Mouse (Mus musculus): ENCODE measurements at regions not wholly inside any gene's neighbourhood (a gene's known extent, or its start where the extent isn't known, plus 50 kb on each side); places are given as distances from the start of the nearest gene placed in this dataset.

- no peak overlapping the region for H3K27ac ChIP-seq (replicated peaks)
- H3K27me3 ChIP-seq (ENCODE audit: low read depth, poor library complexity, severe bottlenecking), result no peaks in the 10 kb centered on the region
- no peaks in the 10 kb centered on the region for H3K9me3 ChIP-seq (replicated peaks)
- H3K36me3 ChIP-seq, result no peaks in the 10 kb centered on the region
- WGBS, result 78% methylated on average over 5 of the region's 5 CpGs
- no peak for DNase-seq (ENCODE audit: low spot score)
- H3K4me1 ChIP-seq, result no peaks in the 10 kb centered on the region
- no peak overlapping the region for H3K4me3 ChIP-seq
These were observed 181.8 kb upstream of the Gm10295 start for GRCm38 (mm10) chr7:71533109-71533508.

- H3K27ac ChIP-seq (replicated peaks), result no peak overlapping the region
- H3K4me3 ChIP-seq, result no peak overlapping the region
- no peaks in the 10 kb centered on the region for H3K9me3 ChIP-seq (replicated peaks)
- no peaks in the 10 kb centered on the region for H3K27me3 ChIP-seq (ENCODE audit: low read depth, poor library complexity, severe bottlenecking)
- H3K36me3 ChIP-seq, result no peaks in the 10 kb centered on the region
- H3K4me1 ChIP-seq, result no peaks in the 10 kb centered on the region
- 70% methylated on average over 6 of the region's 6 CpGs for WGBS
- no peak for DNase-seq (ENCODE audit: low spot score)
These were observed 180.2 kb upstream of the Gm10295 start for GRCm38 (mm10) chr7:71531496-71531895.

DNA sequence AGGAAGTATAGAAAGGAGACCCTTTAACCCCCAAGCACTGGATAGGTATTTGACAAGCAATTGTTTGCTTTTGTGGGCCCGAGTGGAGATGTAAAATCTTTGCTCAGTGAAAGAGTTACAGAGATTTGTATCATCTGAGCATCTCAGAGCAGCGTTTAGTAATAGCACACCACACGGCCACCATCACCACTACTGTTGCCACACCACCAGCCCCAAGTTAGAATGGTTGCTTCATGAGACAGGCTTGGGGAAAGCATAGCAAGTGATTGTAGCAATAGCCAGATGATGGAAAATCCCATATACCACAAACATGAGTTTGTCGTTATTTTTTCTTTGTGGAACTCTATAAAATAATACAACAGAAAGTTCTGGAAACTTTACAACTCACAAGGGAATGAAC lies 179.6 kb upstream of the Gm10295 start:
- WGBS, result 88% methylated on average over 4 of the region's 4 CpGs
- Histone ChIP-seq H3K9me3 (replicated peaks) (no peaks in the 10 kb centered on the region), H3K27me3 (ENCODE audit: low read depth, poor library complexity, severe bottlenecking) (no peaks in the 10 kb centered on the region), H3K36me3 (no peaks in the 10 kb centered on the region), H3K4me3 (no peak overlapping the region), H3K27ac (replicated peaks) (no peak overlapping the region), H3K4me1 (no peaks in the 10 kb centered on the region)
- no peak for DNase-seq (ENCODE audit: low spot score)

- no peak overlapping the region for H3K27ac ChIP-seq (replicated peaks)
- H3K9me3 ChIP-seq (replicated peaks), result no peaks in the 10 kb centered on the region
- no peaks in the 10 kb centered on the region for H3K4me1 ChIP-seq
- WGBS, result 71% methylated on average over 2 of the region's 2 CpGs
- H3K27me3 ChIP-seq (ENCODE audit: low read depth, poor library complexity, severe bottlenecking), result no peaks in the 10 kb centered on the region
- no peak for DNase-seq (ENCODE audit: low spot score)
- H3K4me3 ChIP-seq, result no peak overlapping the region
- no peaks in the 10 kb centered on the region for H3K36me3 ChIP-seq
These were observed 174.9 kb upstream of the Gm10295 start for GRCm38 (mm10) chr7:71526152-71526551.

GRCm38 (mm10) chr7:71524577-71525126 lies 173.4 kb upstream of the Gm10295 start:
- H3K36me3 ChIP-seq, result no peaks in the 10 kb centered on the region
- no peaks in the 10 kb centered on the region for H3K4me1 ChIP-seq
- no peaks in the 10 kb centered on the region for H3K9me3 ChIP-seq (replicated peaks)
- no peak overlapping the region for H3K4me3 ChIP-seq
- DNase-seq (ENCODE audit: low spot score), result no peak
- H3K27me3 ChIP-seq (ENCODE audit: low read depth, poor library complexity, severe bottlenecking), result no peaks in the 10 kb centered on the region
- no peak overlapping the region for H3K27ac ChIP-seq (replicated peaks)

DNA sequence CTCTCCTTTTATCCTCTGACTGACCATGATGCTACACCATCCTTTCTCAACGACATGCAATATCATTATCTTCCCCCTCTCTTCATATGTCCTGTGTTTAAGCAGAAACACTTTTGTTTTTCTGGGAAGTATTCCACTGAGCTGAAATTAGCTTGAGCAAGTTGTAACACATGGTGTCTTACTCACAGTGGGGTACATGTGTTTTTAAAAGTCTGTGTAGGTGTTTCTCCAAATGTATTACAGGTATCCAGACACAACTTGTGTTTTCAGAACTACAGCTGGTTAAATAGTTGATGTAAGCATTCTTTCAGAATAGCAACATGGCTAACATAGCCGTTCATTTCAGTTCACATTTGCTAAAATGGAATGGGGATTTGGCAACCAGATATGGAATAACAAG lies 172.8 kb upstream of the Gm10295 start:
- no peaks in the 10 kb centered on the region for H3K9me3 ChIP-seq (replicated peaks)
- 94% methylated on average over 2 of the region's 2 CpGs for WGBS
- DNase-seq (ENCODE audit: low spot score), result no peak
- no peak overlapping the region for H3K27ac ChIP-seq (replicated peaks)
- no peak overlapping the region for H3K4me3 ChIP-seq
- H3K4me1 ChIP-seq, result no peaks in the 10 kb centered on the region
- no peaks in the 10 kb centered on the region for H3K36me3 ChIP-seq
- H3K27me3 ChIP-seq (ENCODE audit: low read depth, poor library complexity, severe bottlenecking), result no peaks in the 10 kb centered on the region

DNA sequence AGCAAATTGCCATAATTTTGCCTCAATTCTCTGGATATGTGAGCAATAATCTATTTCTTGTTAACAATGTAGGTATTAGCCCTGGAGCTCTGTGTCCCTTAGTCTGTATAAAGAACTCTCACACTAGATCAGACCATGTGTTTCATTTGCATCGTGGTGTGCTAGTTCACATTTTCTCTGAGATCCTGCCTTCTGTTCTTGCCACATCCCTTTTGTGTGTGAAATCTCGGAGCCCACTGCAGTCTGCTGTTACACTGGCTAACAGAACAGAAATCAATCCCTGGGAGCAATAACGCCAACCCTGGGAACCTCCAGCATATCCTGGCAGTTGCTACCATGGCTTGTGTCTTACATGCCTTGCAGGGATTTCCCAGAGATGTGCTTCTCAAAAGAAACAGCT lies 156.1 kb upstream of the Gm10295 start:
- 86% methylated on average over 3 of the region's 3 CpGs for WGBS
- no peak for DNase-seq (ENCODE audit: low spot score)

DNA sequence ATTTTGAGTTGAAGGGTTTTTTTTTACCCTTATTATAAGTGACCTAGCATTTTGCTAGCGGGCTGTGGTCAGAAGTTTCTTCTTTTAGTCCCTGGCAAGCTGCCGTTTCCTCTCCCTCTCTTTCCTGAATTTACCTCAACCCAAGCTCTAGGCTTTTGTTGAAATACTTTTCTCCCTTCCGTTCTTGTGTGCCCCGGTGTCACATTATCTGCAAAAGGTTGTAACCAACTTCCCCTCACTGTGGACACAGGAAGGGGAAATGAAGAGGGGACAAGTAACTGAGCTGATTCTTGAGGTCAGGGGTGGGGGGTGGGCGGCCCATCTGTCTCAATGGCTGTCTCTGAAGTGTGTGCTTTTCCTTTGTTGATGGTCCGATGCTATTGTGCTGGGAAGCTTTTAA lies 149.4 kb upstream of the Gm10295 start:
- 73% methylated on average over 6 of the region's 6 CpGs for WGBS
- no peaks in the 10 kb centered on the region for H3K36me3 ChIP-seq
- H3K9me3 ChIP-seq (replicated peaks), result no peaks in the 10 kb centered on the region
- DNase-seq (ENCODE audit: low spot score), result no peak
- peaks cover 7% of the 10 kb centered on the region for H3K4me1 ChIP-seq
- H3K27ac ChIP-seq (replicated peaks), result no peak overlapping the region
- H3K27me3 ChIP-seq (ENCODE audit: low read depth, poor library complexity, severe bottlenecking), result no peaks in the 10 kb centered on the region
- no peak overlapping the region for H3K4me3 ChIP-seq

More for the DNA sequence above, 156.1 kb upstream of the Gm10295 start:
- Histone ChIP-seq H3K27ac (replicated peaks) (no peak overlapping the region), H3K4me1 (no peaks in the 10 kb centered on the region), H3K9me3 (replicated peaks) (no peaks in the 10 kb centered on the region), H3K27me3 (ENCODE audit: low read depth, poor library complexity, severe bottlenecking) (no peaks in the 10 kb centered on the region), H3K36me3 (no peaks in the 10 kb centered on the region), H3K4me3 (no peak overlapping the region)

- no peak for DNase-seq (ENCODE audit: low spot score)
- no peaks in the 10 kb centered on the region for H3K9me3 ChIP-seq (replicated peaks)
- WGBS, result 92% methylated on average over 7 of the region's 7 CpGs
- H3K4me1 ChIP-seq, result peaks cover 7% of the 10 kb centered on the region
- no peak overlapping the region for H3K27ac ChIP-seq (replicated peaks)
- H3K4me3 ChIP-seq, result no peak overlapping the region
- H3K36me3 ChIP-seq, result no peaks in the 10 kb centered on the region
- H3K27me3 ChIP-seq (ENCODE audit: low read depth, poor library complexity, severe bottlenecking), result no peaks in the 10 kb centered on the region
These were observed 146.8 kb upstream of the Gm10295 start for GRCm38 (mm10) chr7:71498123-71498522.

DNA sequence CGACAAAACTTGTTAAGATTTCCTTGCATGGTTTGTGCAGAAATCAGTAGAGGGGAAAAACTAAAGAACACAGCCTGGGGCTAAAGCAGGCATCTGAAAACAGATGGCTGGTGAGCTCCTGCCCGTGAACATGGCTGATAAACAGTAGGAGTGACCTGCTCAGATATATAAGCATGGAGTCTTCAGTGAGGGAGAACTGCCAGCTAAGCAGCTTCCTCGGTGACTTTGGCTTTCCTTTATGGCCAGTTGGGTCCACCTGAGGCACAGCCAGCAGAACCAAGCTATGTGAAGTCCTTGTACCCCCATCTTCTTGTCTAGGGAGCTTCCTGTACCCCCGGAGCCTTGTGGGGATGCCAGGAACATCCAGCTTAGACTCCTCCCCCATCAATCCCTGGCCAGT lies 139.8 kb upstream of the Gm10295 start:
- 82% methylated on average over 4 of the region's 4 CpGs for WGBS
- H3K4me1 ChIP-seq, result no peaks in the 10 kb centered on the region
- H3K27me3 ChIP-seq (ENCODE audit: low read depth, poor library complexity, severe bottlenecking), result no peaks in the 10 kb centered on the region
- H3K27ac ChIP-seq (replicated peaks), result no peak overlapping the region
- no peaks in the 10 kb centered on the region for H3K36me3 ChIP-seq
- H3K9me3 ChIP-seq (replicated peaks), result no peaks in the 10 kb centered on the region
- no peak for DNase-seq (ENCODE audit: low spot score)
- no peak overlapping the region for H3K4me3 ChIP-seq

DNA sequence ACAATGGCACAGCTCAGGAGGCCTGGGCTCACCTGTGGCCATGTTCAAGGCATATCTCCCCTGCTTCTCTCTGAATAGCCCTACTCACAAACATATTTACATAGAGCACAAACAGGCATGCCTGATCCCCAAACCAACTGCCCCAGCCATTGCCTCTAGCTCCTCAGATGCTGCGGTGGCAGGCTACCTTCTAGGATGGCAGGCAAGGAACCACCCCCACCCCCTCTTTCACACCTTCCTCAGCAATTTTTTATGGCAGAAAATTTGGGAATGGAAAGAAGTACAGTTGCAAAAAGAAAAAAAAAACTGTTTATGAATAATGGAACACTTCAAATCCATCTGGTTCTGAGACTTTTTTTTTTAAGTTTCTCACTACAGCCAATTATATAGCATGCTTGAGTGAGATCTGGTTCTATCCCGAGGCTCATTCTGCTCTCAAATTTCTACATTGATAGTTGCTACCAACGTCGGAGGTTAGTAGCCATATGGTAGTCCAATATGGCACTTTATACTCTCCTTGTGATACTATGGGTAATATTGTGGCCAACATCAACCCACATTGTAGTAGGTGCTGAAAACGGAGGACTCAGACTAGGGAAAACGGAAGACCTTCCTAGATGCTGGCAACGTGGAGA lies 136.8 kb upstream of the Gm10295 start:
- no peak for DNase-seq (ENCODE audit: low spot score)
- H3K36me3 ChIP-seq, result no peaks in the 10 kb centered on the region
- H3K9me3 ChIP-seq (replicated peaks), result no peaks in the 10 kb centered on the region
- no peaks in the 10 kb centered on the region for H3K27me3 ChIP-seq (ENCODE audit: low read depth, poor library complexity, severe bottlenecking)
- no peak overlapping the region for H3K4me3 ChIP-seq
- no peak overlapping the region for H3K27ac ChIP-seq (replicated peaks)
- H3K4me1 ChIP-seq, result no peaks in the 10 kb centered on the region
- 91% methylated on average over 7 of the region's 7 CpGs for WGBS

GRCm38 (mm10) chr7:71475383-71475782 lies 124.1 kb upstream of the Gm10295 start:
- 89% methylated on average over 4 of the region's 4 CpGs for WGBS
- peaks cover 15% of the 10 kb centered on the region for H3K4me1 ChIP-seq
- no peak overlapping the region for H3K4me3 ChIP-seq
- no peaks in the 10 kb centered on the region for H3K36me3 ChIP-seq
- H3K27me3 ChIP-seq (ENCODE audit: low read depth, poor library complexity, severe bottlenecking), result no peaks in the 10 kb centered on the region
- no peaks in the 10 kb centered on the region for H3K9me3 ChIP-seq (replicated peaks)
- no peak overlapping the region for H3K27ac ChIP-seq (replicated peaks)
- no peak for DNase-seq (ENCODE audit: low spot score)

DNA sequence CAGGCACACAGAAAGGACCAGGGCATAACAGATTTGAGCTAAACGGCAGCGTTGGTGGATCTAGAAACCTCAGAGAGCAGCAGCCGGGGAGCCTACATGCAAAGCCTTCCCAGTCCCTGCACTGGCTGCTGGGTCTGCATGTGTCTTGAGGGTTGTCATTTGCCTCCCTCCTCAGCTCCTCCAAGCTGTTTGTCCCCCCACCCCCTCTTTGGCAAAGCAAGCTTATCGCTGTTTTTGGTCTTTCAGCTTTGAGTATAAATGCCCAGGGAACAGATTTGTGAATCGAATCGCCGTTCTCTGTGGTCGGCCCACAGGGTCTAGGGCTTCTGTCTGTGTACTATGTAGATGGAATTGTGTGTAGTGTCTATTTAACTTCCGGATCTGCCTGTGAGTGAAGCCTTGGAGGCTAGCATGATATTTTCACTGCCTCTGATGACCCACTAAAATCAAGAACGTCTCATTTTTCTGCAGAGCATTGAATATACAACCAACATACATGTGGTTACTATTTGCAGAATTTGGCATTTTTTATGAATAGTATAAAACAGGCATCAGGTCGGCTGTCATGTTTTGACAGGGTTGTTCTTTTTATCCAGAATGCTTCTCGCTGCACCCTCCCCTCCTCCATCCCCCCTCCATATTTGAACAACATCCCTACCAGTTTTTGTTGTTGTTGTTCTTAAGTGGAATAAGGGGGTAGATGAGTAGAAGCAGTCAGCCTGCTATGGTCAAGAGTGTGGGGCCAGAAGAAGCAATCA lies 121.3 kb upstream of the Gm10295 start:
- H3K4me1 ChIP-seq, result peaks cover 15% of the 10 kb centered on the region
- no peaks in the 10 kb centered on the region for H3K27me3 ChIP-seq (ENCODE audit: low read depth, poor library complexity, severe bottlenecking)
- H3K9me3 ChIP-seq (replicated peaks), result no peaks in the 10 kb centered on the region
- no peak overlapping the region for H3K4me3 ChIP-seq
- DNase-seq (ENCODE audit: low spot score), result no peak
- 89% methylated on average over 12 of the region's 12 CpGs for WGBS
- H3K27ac ChIP-seq (replicated peaks), result no peak overlapping the region; the same call in 1 of the 2 replicates
- no peaks in the 10 kb centered on the region for H3K36me3 ChIP-seq

Data from midbrain, embryonic 10.5 days (tissue).